Mouse (Mus musculus) lung, adult 2 months (tissue): ENCODE measurements at regions not wholly inside any gene's neighbourhood (a gene's known extent, or its start where the extent isn't known, plus 50 kb on each side); places are given as distances from the start of the nearest gene placed in this dataset.
"Not testable (repeated sequence)": the region's sequence is repeated elsewhere in the genome, so short reads cannot be mapped to it uniquely, and the experiment has no call there.

Experiments used
- DNase-seq: peaks from one replicate; pipeline ENCODE4 v3.0.0; 2022
- H3K4me1 ChIP-seq: fragments of 200-500 bp; 2 replicates; pipeline ENCODE4 v1.6.1; 2011; ENCODE audit warnings: low read length; ENCODE audit not compliant: control insufficient read depth, insufficient read depth
- H3K4me3 ChIP-seq: fragments of 200-500 bp; replicated peaks from 2 replicates; pipeline ENCODE3; 2011; ENCODE audit warnings: low read depth, mild to moderate bottlenecking, control low read depth, low read length; ENCODE audit errors: extremely low read depth
- CTCF ChIP-seq: fragments of 200-500 bp; IDR thresholded peaks from 2 replicates; pipeline ENCODE4 v1.5.1; 2011; ENCODE audit warnings: mild to moderate bottlenecking, low read length, control low read depth; ENCODE audit not compliant: insufficient read depth
- POLR2A ChIP-seq: fragments of 200-500 bp; IDR thresholded peaks from 2 replicates; pipeline ENCODE4 v1.6.1; 2011; ENCODE audit warnings: low read depth, mild to moderate bottlenecking, control low read depth, low read length, borderline replicate concordance; ENCODE audit errors: extremely low read depth
- WGBS: fragments of 180-500 bp; shearing (Covaris S2); methylation state at CpG from one replicate; pipeline ENCODE4 v1.1.7; 2018; 5-methylcytosine and 5-hydroxymethylcytosine counted together

DNA sequence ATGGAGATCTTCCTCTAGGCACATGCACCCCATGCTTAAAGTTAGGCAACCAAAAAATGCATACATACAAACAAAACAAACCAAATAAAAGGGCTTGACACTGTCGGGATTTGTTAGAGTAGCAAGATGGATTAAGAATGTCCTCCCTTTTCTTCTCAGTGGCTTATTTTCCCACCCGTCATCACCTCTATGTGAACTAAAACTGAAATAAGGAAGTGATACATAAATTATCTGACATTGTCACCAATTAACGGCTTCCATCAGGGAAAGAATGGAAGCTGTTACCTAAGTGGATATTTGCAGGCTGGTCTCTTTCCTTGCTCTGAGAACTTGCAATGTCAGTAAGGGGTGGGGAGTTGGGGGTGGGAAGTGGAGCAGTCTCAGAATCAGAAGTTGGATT lies 541.5 kb downstream of the Diaph3 start:
- TF ChIP-seq POLR2A (no peak), CTCF (no peak)
- WGBS: 43% methylated on average over 3 of the region's 3 CpGs

DNA sequence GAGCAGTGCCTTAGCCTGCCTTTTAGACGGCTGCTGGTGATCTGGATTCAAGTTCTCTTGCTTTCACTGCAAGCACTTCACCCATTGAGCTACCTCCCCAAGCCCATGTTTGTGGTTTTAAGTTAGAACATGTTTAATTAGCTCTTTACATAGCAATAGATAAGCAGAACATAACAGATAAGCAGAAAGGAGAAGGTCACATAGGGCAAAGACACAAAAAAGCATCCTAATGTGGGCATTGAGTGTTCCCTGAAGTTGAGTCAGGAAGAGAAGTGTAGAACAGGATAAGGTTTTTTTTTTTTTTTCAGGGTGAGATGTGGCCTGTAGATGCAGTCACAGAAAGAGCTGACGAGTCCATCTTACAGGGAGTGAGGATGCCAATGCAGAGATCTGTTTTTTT lies 552.5 kb downstream of the Diaph3 start:
- TF ChIP-seq CTCF: no peak
- TF ChIP-seq POLR2A: no peak
- DNase-seq: no peak
- WGBS: 81% methylated on average over 2 of the region's 2 CpGs

More for the DNA sequence above, 541.5 kb downstream of the Diaph3 start:
- Histone ChIP-seq H3K4me1 (no peaks in the 10 kb centered on the region), H3K4me3 (no peak overlapping the region)
- no peak for DNase-seq

DNA sequence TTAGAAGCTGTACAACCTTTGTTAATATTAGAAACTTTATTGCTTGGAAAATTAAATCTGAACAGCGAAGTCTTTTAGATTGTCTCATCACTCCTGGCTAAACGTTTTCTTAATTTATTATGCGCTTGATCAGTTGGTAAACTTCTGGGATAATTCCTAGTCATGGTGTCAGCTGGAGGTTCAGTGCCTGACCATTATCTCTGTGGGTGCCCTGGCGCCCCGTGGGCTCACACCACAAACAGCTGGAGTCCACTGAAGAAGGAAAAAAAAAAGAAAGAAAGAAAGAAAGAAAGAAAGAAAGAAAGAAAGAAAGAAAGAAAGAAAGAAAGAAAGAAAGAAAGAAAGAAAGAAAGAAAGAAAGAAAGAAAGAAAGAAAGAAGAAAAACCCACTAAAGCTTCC lies 555.1 kb downstream of the Diaph3 start:
- DNase-seq: not testable (repeated sequence)

More for the DNA sequence above, 552.5 kb downstream of the Diaph3 start:
- Histone ChIP-seq H3K4me3 (no peak overlapping the region), H3K4me1 (no peaks in the 10 kb centered on the region)

DNA sequence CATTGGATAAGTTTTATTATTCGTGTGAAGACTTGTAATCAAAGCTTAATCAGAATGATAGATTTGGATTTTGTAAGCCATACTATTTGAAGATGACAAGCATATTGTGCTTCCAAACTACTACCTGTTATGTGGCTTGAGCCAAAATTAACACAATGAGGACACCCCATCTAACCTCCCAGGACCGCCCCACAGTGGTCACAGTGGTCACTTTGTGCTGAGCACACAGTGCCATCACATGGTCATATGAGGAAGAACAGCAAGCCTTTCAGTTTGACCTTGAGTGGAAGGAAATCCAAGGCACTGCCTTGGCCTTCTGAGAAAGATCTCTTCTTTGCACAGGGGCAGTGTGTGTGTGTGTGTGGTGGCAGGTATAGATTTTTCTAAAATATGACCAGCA lies 578.3 kb downstream of the Diaph3 start:
- Histone ChIP-seq H3K4me3 (no peak overlapping the region), H3K4me1 (no peaks in the 10 kb centered on the region)
- no peak for DNase-seq
- WGBS: 51% methylated on average over 2 of the region's 2 CpGs
- TF ChIP-seq POLR2A (no peak), CTCF (peak; percentile 71)

More for the DNA sequence above, 555.1 kb downstream of the Diaph3 start:
- not testable (repeated sequence) for H3K4me1 ChIP-seq, H3K4me3 ChIP-seq
- WGBS: 66% methylated on average over 5 of the region's 5 CpGs

DNA sequence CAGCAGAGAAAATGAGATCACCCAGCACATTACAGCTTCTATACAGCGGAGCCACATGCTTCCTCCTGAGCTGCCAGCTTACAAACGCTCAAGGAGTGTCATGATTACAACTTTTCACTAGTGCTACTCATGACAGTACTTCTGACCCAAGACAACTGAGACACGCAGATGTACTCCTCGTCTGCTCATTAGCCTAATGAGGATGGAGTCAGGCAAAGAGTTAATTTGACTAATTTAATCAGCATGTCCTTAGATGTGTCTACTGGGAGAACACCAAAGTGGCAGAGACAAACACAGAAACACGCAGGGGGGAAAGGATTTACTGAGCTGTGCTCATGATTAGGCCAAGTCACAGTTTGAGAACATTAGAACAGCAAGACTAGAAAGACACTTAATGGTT lies 603.0 kb downstream of the Diaph3 start:
- WGBS: 77% methylated on average over 5 of the region's 5 CpGs
- Histone ChIP-seq H3K4me3 (no peak overlapping the region), H3K4me1 (no peaks in the 10 kb centered on the region)
- no peak for DNase-seq
- TF ChIP-seq CTCF (no peak), POLR2A (no peak)

DNA sequence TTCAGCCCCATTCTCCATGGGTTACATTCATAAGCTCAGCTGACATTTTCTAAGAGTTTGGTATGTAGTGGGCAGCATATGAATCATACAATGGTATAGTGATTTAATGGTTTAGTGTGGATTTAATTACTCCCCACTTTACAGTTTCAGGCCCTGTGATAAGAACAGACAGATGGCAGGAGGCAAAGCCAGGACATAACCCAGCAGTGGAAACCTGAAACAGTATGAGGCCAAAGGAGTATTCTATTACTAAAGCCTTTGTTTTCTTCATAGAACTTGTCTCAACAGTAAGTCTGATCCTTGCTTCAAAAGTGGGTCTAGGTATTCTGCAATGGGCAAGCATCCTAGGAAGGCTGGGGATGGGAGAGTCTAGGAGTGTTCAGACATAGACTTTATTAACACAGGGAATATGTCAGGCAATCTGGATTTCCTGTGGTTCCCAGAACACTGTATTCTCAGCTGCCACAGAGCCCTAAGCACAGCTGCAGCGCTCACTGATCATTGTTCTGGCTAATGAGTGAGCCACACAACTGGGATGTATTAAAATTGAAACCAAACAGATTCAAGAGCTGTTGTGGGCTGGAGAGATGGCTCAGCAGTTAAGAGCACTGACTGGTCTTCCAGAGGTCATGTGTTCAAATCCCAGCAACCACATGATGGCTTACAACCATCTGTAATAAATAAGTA lies 604.6 kb downstream of the Diaph3 start:
- Histone ChIP-seq H3K4me3 (no peak overlapping the region), H3K4me1 (no peaks in the 10 kb centered on the region)
- WGBS: 92% methylated on average over 1 of the region's 1 CpGs
- TF ChIP-seq CTCF (no peak), POLR2A (no peak)
- DNase-seq: no peak

DNA sequence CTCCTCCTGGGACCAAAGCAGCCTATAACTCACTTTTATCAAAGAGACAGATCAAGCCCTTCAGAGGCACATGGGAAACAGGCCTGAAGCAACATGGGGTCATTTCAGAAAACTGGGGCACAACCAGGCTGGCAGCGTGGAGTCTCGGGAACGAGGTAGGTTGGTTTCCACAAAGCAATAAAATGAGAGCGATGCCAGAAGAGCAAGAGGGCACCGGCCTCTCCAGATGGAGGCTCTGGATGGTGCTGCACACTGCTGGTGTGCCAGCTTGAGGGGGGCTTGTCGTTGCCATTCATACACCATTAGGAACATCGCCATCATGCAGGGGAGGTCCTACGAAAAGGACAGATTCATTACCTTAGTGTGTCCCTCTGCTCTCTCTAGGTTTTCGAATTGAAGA lies 630.6 kb downstream of the Diaph3 start:
- H3K4me1 ChIP-seq: no peaks in the 10 kb centered on the region
- TF ChIP-seq CTCF (no peak), POLR2A (no peak)
- no peak overlapping the region for H3K4me3 ChIP-seq
- no peak for DNase-seq
- 95% methylated on average over 9 of the region's 9 CpGs for WGBS

DNA sequence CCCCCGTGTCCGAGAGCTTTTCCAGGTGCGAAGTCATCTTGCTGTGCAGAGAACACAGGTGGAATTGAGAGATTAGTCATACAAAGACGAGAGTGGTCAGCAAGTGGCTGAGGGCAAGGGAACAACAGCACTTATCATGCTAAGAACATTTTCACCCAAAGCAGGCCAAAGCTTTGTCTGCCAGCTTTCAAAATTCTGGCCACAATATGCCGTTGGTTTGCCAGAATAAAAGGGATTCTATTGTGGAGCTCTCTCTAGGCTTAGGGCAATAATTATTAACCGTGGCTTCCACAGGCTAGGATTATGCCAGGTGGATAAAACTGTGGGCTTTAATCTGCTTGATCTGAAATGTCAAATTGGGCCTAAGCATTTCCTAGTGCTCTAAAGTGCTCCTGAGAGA lies 631.3 kb downstream of the Diaph3 start:
- no peak for DNase-seq
- Histone ChIP-seq H3K4me1 (no peaks in the 10 kb centered on the region), H3K4me3 (no peak overlapping the region)
- WGBS: 82% methylated on average over 6 of the region's 6 CpGs
- TF ChIP-seq POLR2A: no peak
- TF ChIP-seq CTCF: no peak

DNA sequence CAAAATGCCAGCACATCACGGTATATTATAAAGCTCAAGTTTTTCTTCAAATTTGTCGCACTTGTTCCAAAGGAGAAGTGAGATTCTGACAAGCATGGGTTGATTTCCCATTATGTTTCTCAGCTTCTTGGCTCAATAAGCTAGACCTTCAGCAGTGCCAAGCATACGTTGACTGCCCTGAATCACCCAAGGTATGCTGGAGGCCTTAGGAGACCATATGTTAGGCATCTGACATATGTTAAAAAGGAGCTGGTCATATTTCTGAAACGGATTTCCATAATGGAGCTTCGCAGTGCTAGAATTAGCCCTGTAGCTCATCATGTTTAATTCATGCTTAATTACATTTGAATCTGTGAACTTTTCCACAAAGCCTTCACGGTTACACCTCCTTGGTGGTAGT lies 634.7 kb downstream of the Diaph3 start:
- Histone ChIP-seq H3K4me1 (no peaks in the 10 kb centered on the region), H3K4me3 (no peak overlapping the region)
- 92% methylated on average over 6 of the region's 6 CpGs for WGBS
- TF ChIP-seq POLR2A: no peak
- no peak for TF ChIP-seq CTCF
- DNase-seq: no peak

DNA sequence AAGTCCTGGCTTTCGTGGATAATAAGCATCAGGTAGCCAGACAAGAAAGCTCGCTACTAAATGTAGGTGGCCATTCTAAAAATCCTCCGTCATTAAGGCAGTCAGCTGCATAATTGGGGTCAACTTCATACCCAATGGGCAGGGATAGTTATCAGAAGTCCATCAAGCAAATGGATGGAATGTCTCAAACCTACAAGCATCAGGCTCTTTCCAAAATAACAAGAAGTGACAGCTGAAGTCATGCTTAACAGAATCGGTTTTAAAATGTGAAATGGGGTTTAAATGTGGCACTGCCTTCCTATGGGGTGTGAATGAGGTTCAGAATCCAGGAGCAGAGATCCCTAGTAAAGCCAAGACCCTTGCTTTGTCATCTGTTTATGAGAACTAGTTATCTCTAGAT lies 650.2 kb downstream of the Diaph3 start:
- no peak for TF ChIP-seq POLR2A
- no peak for TF ChIP-seq CTCF

More for the DNA sequence above, 650.2 kb downstream of the Diaph3 start:
- WGBS: 86% methylated on average over 4 of the region's 4 CpGs
- DNase-seq: no peak
- H3K4me3 ChIP-seq: no peak overlapping the region
- H3K4me1 ChIP-seq: 0 out of 2 replicates have a peak, but pooled peaks cover 3% of the 10 kb centered on the region
